Mouse (Mus musculus): ENCODE data around the gene Scn2b.

- TF ChIP-seq CTCF (IDR thresholded peaks at IDR 0.05; ENCODE audit: low read depth) (no peak), EP300 (optimal IDR thresholded peaks at IDR 0.05) (no peak)
These were observed 19.0 kb downstream of the Scn2b start for GRCm38 (mm10) chr9:45136442-45137169.

Data from stomach, postnatal 0 days (tissue).